ENCODE assay signal across 10 mouse cellular contexts in genomic region chr3:40498898-40499297, GRCm38 (mm10). TPM values are rescaled to one million over a fixed set of nuclear protein-coding genes. Genes with fewer than 3 reads are reported as not detected.
DNase-seq lines count a peak whose midpoint lies in the region; TF ChIP-seq lines count a peak whose summit lies in the region.
"Had no signal": no experiment of that assay in that cellular context is flagged by ENCODE, and none has a peak within 500 bp of the region (broad histone marks: within the 10 kb centered on the region; RNA-seq: fewer than 3 reads in every experiment).

No protein-coding gene starts in this region.

- TF ChIP-seq CTCF in kidney, adult 2 months (conservative IDR thresholded peaks at IDR 0.05; ENCODE audit: insufficient read depth, insufficient read length, low read depth, low read length): 0 out of 2 replicates have a peak, but pooled peaks have one; percentile 2
- no peak for TF ChIP-seq CTCF in thymus, adult 2 months (IDR thresholded peaks at IDR 0.05; ENCODE audit: borderline replicate concordance, control insufficient read depth, extremely low read depth, insufficient read depth, low read length, poor library complexity)

- H3K27me3 ChIP-seq in kidney, adult 2 months (replicated peaks; ENCODE audit: control insufficient read depth, insufficient read depth, low read length): no peaks in the 10 kb centered on the region
- no peaks in the 10 kb centered on the region for H3K27me3 ChIP-seq in thymus, adult 2 months (ENCODE audit: control insufficient read depth, insufficient read depth, low read length)

- H3K27ac ChIP-seq in kidney, adult 2 months (ENCODE audit: insufficient read depth, low read depth, low read length): no peak overlapping the region
- no peak overlapping the region for H3K27ac ChIP-seq in thymus, adult 2 months (ENCODE audit: control insufficient read depth, insufficient read depth, low read length)

- no peaks in the 10 kb centered on the region for H3K36me3 ChIP-seq in kidney, adult 2 months (ENCODE audit: control insufficient read depth, insufficient read depth, low read length)
- H3K36me3 ChIP-seq in thymus, adult 2 months (ENCODE audit: control insufficient read depth, insufficient read depth, low read length): no peaks in the 10 kb centered on the region

- no peaks in the 10 kb centered on the region for H3K4me1 ChIP-seq in kidney, adult 2 months (ENCODE audit: control insufficient read depth, insufficient read depth, low read length)
- H3K4me1 ChIP-seq in thymus, adult 2 months (replicated peaks; ENCODE audit: control insufficient read depth, insufficient read depth, low read length): no peaks in the 10 kb centered on the region

- no peak for DNase-seq in kidney, adult 2 months
- no peak for DNase-seq in kidney, adult 9 months
- DNase-seq in thymus, postnatal 14 days: peak; percentile 6
- DNase-seq in thymus, adult 2 months: no peak
- peak; percentile 62 for DNase-seq in R1 (ENCODE audit: low read depth, low spot score)
- peak; percentile 37 for DNase-seq in testis, postnatal 14 days (ENCODE audit: low spot score)
- no peak for DNase-seq in kidney, adult 11 months
- no peak for DNase-seq in frontal cortex, postnatal 25 days (ENCODE audit: low spot score in 2 of 2)
- DNase-seq: adrenal gland, adult 2 months; cerebellum, adult 8-10 months had no signal

- TF ChIP-seq POLR2A in kidney, adult 2 months (IDR thresholded peaks at IDR 0.05; ENCODE audit: low read depth, low read length): no peak
- no peak for TF ChIP-seq POLR2A in thymus, adult 2 months (IDR thresholded peaks at IDR 0.05; ENCODE audit: control insufficient read depth, extremely low read depth, insufficient read depth, low read length, poor library complexity)

- H3K4me3 ChIP-seq in kidney, adult 2 months (ENCODE audit: insufficient read depth, low read depth, low read length): no peak overlapping the region
- H3K4me3 ChIP-seq in thymus, adult 2 months (ENCODE audit: control insufficient read depth, insufficient read depth, low read length): no peak overlapping the region

- 90% methylated on average over 3 of the region's 3 CpGs for WGBS in kidney, adult 2 months
- 98% methylated on average over 3 of the region's 3 CpGs for WGBS in thymus, adult 2 months

RNA-seq across cellular contexts. Expression of gene Intu, which starts 32.2 kb away (rescaled TPM):
- 3.6 and 4.0 TPM in 2 replicates for polyA plus RNA-seq in kidney, adult 2 months (2012; rRNA removed)
- polyA plus RNA-seq in thymus, adult 2 months (2012; rRNA removed): 2.1 TPM in 2 replicates

Comparison
In these comparisons a context has a peak if more than half of its experiments do, and no peak if none do; other contexts are left out.
1. DNase-seq: peak in thymus, postnatal 14 days (single experiment), R1 (single experiment) and testis, postnatal 14 days (single experiment); none in kidney, adult 2 months (single experiment), kidney, adult 9 months (single experiment), thymus, adult 2 months (single experiment), kidney, adult 11 months (single experiment) and frontal cortex, postnatal 25 days (0 of 2).